Mouse (Mus musculus) adrenal gland, postnatal 14 days (tissue): Measurements from ENCODE around the gene Rrn3. TPM values are rescaled to one million over a fixed set of nuclear protein-coding genes. Genes with fewer than 3 reads are reported as not detected.
A peak's percentile ranks its signal among the peaks of the same experiment; 100 is the strongest.
"Not testable (repeated sequence)": the region's sequence is repeated elsewhere in the genome, so short reads cannot be mapped to it uniquely, and the experiment has no call there.

Source experiments
- DNase-seq: peaks from one replicate; pipeline ENCODE4 v3.0.0; 2021; ENCODE audit warnings: mixed read lengths
- total RNA-seq: library from RNA; stranded (reverse); gene quantifications from 2 replicates; pipeline ENCODE4 v1.2.3, GENCODE M21; 2021

The Rrn3 gene
- total RNA-seq, 1 experiment from 2014 or later: 40.4 TPM

DNA sequence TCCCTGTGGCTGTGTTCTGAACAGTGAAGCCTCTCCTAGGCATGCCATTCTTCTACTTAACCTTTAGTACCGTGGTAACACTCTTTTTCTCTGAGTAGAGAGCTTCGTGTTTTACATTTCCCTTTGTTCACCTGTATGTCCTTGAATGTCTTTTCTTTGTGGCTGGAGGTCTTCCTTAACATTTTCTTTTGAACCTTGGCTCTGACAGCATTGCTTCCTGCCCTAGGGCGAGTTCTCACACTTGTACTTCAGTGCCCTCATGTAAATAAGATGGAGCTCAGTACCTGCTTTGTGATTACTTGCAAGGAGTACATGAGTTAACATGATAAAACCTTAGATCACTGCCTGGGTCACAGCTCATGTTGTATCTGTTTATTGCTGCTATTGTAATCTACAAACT lies 5.4 kb downstream of the Rrn3 start:
- DNase-seq: no peak

DNA sequence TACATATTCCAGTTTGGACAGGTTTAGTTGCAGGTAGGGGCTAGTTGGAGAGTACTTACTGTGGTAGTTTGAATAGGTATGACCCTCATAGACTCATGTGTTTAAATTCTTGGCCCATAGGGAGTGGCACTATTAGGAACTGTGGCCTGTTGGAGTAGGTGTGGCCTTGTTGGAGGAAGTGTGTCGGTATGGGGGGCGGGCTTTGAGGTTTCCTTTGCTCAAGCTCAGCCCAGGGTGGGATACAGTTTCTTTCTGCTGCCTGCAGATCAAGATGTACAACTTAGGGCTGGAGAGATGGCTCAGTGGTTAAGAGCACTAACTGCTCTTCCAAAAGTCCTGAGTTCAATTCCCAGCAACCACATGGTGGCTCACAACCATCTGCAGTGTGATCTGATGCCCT lies 12.9 kb downstream of the Rrn3 start:
- not testable (repeated sequence) for DNase-seq

DNA sequence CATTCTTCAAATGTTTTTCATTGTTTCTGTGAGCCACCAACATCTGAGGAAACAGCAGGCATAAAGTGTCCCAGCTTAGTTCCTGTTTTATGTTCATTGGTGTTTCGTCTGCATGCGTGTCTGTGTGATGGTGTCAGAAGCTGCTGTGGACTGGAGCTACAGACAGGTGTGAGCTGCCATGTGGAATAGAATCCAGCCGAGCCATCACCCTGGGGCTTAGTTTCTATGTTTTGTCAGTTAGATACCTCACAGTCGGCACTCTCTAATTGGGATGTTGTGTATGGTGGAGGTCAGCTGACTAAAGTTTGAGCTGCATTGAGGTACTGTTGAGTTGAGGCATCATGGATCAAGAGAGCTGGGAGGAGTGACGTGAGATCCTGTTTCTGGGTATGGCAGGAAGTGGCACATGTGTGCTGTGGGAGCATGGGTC lies 16.3 kb downstream of the Rrn3 start:
- DNase-seq: no peak

DNA sequence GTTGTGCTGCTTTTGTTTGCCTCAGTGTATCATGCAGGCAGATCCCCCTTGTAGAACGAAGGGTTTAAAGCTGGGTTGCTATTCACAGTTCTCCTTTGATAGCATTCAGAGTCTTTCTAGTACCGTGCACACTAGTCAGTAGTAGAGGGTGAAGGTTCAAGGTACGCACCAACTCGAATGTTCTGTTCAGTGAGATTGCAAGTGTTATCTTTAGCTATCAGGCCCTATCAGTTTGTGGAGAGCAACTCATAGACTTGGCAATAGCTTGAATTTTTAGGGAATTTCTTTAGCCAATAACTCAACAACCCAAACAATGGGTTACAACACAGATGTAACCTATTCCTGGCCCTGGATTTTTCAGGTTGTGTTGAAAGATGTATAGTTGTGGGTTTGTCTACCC lies 20.7 kb downstream of the Rrn3 start:
- no peak for DNase-seq

DNA sequence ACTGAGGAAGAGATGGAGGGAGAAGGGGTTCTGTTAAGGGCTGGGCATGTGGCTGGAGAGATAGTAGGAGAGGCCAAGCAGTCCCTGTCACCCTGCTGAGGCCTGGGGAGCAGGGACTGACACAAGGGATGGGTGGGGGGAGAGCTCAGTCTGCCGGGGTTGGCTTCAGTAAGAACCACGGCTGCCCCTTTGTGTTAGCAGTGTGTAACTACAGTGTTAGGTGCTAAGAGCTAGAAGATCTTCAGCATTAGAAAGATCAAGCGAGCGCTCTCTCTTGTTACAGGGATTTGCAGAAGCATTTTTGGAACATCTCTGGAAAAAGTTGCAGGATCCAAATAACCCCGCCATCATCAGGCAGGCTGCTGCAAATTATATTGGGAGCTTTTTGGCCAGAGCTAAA lies 24.2 kb downstream of the Rrn3 start:
- DNase-seq: no peak

- no peak for DNase-seq
Observed at GRCm38 (mm10) chr16:13807616-13808015, 27.1 kb downstream of the Rrn3 start.

DNA sequence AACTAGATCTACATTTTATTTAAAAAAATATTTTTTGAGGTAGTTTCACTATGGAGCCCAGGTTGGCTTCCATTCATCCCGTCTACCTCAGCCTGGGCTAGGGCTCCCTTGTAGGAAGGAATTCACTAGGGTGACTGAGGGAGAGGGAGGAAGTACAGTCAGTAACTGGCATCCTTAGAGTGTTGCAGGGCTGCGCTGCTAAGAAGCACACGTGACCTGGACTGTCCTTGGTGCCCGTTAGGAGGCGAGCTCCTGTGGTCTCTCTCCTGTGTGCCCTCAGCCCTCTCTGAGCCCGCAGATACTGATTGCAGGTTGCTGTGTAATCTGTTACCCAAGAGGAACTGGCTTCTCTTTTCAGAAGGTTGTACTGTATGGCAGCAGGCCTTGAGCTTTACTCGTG lies 27.9 kb downstream of the Rrn3 start:
- DNase-seq: no peak

GRCm38 (mm10) chr16:13812152-13812551 lies 31.6 kb downstream of the Rrn3 start:
- no peak for DNase-seq

DNA sequence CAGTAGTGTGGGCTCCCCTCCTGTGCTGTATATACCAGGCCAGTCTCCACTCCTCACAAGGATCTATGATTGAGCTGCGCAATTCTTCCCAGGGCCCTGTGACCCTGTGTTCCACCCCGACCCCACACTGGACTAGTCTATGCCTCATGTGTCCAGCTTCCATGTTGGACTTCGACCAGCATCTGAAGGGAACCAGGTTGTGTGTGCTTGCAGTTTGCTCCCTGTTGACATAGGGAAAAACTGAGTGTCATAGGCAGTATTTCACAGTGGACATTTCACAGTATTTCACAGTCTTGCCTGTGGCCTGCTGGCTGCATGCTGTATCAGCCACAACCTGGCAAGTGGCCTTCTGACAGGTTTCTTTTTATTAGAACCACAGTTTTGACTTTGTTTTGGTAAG lies 32.7 kb downstream of the Rrn3 start:
- no peak for DNase-seq

GRCm38 (mm10) chr16:13818560-13819393 lies 38.3 kb downstream of the Rrn3 start, which contains the start of gene Ntan1:
TSS of gene Ntan1 (plus strand) at chr16:13818845.
- peak; percentile 98 for DNase-seq

DNA sequence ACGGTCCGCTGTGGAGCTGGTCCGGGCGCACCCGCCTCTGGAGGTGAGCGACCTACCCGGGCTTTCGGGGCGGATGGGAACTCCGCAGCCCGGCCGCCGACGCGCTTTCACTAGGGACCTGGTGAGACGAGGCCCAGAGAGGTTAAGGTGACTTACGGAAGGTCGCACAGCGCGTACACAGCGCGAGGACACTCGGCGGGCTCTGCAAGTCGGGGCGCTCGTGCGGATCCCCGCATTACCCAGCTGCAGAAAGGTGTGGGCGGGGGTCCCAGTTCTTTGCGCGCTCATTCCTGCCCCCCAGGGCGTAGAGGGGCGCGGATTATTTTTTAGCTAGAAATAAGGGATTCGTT lies 38.9 kb downstream of the Rrn3 start:
- no peak for DNase-seq

- DNase-seq: no peak
Observed at GRCm38 (mm10) chr16:13819806-13820500, 39.4 kb downstream of the Rrn3 start.

GRCm38 (mm10) chr16:13820771-13821170 lies 40.3 kb downstream of the Rrn3 start:
- DNase-seq: no peak

DNA sequence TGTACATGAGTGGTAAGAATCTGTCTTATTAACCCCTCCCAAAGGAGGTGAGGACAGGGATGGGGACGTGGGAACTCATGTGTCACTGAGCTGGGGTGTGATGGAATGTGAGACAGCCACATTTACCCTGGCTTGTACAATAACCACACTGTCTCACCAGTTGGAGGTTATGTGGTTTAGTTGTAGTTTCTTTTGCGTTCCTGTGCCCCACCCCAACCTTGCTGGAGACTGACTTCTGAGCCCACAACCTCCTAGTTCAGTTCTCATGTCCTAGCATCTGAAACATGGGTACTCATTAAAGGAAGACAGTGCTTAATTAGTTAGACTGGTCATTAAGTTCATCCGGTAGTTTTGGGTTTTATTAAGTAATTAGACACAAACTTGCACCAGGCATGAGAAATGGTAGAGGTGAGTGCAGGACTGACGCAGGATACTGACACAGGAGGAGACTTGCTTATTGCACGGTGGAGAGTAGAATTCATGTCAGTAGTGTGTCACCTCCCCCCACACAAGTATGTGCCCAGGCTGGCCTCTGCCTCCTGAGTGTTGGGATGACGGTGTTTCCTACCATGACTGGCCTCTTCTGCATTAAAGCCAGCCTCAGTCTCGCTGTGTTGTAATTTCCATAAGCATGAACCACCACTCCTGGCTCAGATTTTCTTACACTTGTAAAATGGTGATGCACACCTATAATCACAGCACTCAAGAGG lies 45.4 kb downstream of the Rrn3 start:
- no peak for DNase-seq

- DNase-seq: no peak
Observed at GRCm38 (mm10) chr16:13826511-13826910, 46.0 kb downstream of the Rrn3 start.

GRCm38 (mm10) chr16:13830444-13830843 lies 49.9 kb downstream of the Rrn3 start:
- DNase-seq: peak; percentile 25

GRCm38 (mm10) chr16:13831606-13832005 lies 51.1 kb downstream of the Rrn3 start:
- DNase-seq: peak; percentile 39

DNA sequence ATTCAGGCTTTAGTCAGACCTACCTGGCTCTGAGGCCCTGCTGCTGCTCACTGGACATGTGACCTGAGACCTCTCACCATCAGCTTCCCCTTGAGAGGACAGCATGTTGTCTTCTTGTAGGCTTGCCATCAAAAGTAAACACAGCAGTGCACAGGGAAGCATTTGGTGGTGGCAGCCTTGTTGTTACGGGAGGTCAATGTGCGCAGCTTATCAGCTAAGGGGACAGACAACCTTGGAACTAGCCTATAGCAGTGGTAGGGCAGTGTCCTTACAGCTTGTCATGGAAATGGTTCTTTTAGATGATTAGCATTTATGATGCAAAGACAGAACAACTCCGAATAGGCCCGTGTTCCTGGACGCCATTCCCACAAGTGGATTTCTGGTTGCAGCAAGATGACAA lies 53.9 kb downstream of the Rrn3 start:
- no peak for DNase-seq

GRCm38 (mm10) chr16:13840056-13840455 lies 59.5 kb downstream of the Rrn3 start:
- DNase-seq: no peak

DNA sequence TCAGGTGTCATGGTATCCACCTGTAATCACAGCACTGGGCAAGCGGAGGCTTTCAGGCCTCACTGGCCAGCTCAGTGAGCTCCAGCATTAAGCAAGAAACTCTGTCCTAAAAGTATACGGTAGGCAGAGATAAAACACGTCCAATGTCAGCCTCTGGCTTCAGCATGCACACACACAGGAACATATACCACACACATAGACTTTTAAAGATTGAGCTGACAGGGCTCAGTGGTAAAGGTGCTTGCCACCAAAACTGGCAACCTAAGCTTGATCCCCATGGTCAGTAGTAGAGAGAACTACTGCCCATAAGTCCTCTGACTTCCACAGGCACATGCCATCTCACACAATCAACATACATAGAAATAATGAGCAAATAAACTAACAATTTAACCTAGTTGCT lies 60.4 kb downstream of the Rrn3 start:
- DNase-seq: no peak

- no peak for DNase-seq
Observed at GRCm38 (mm10) chr16:13845031-13845430, 64.5 kb downstream of the Rrn3 start.

- DNase-seq: no peak
Observed at GRCm38 (mm10) chr16:13846675-13847074, 66.2 kb downstream of the Rrn3 start.

GRCm38 (mm10) chr16:13848310-13848709 lies 67.8 kb downstream of the Rrn3 start:
- DNase-seq: no peak
